In genomic region chrX:23882253-23882652, GRCm38 (mm10) we compare ENCODE assay signal across 38 mouse cellular contexts. TPM values are rescaled to one million over a fixed set of nuclear protein-coding genes. Genes with fewer than 3 reads are reported as not detected.
"Had no signal": no experiment of that assay in that cellular context is flagged by ENCODE, and none has a peak within 500 bp of the region (broad histone marks: within the 10 kb centered on the region; RNA-seq: fewer than 3 reads in every experiment).

Gene Gm4907, plus strand, starts transcription at chrX:23882553.

RNA-seq across cellular contexts. Expression of gene Gm4907, which starts in this region (rescaled TPM):
- total RNA-seq: left cerebral cortex, adult 8-10 months; left cerebral cortex, postnatal 10 days; left cerebral cortex, postnatal 14 days; left cerebral cortex, postnatal 25 days; left cerebral cortex, postnatal 36 days; left cerebral cortex, postnatal 4 days; liver, adult 2 months; megakaryocyte progenitor cell, adult 5-6 weeks; megakaryocyte, adult 5-6 weeks; megakaryocyte-erythroid progenitor cell, adult 5-6 weeks; midbrain, postnatal 0 days; monocyte, adult 5-6 weeks had no signal
- polyA plus RNA-seq: limb, embryonic 10.5 days; limb, embryonic 11.5 days; limb, embryonic 12.5 days; limb, embryonic 13.5 days; limb, embryonic 15.5 days; liver, adult 2 months; liver, embryonic 11.5 days; liver, embryonic 12.5 days; liver, embryonic 13.5 days; liver, embryonic 14.5 days; liver, embryonic 15.5 days; liver, embryonic 16.5 days; liver, postnatal 0 days; lung, adult 2 months; lung, embryonic 14.5 days; lung, embryonic 15.5 days; lung, embryonic 16.5 days; lung, postnatal 0 days; macrophage; midbrain, embryonic 10.5 days; midbrain, embryonic 11.5 days; midbrain, embryonic 12.5 days; midbrain, embryonic 13.5 days; midbrain, embryonic 14.5 days; midbrain, embryonic 15.5 days; midbrain, embryonic 16.5 days; midbrain, postnatal 0 days; neural tube, embryonic 11.5 days had no signal
